ENCODE assay signal across 8 mouse cellular contexts in genomic region chr9:56994286-56995197, GRCm38 (mm10). TPM values are rescaled to one million over a fixed set of nuclear protein-coding genes. Genes with fewer than 3 reads are reported as not detected.
DNase-seq lines count a peak whose midpoint lies in the region; ATAC-seq lines count a peak whose summit lies in the region.

TSS of gene Ptpn9 (plus strand) at chr9:56994923.

- no peaks in the 10 kb centered on the region for H3K27me3 ChIP-seq in hindbrain, embryonic 15.5 days

- peak within 1 kb of the TSS; percentile 84 for H3K4me2 ChIP-seq in hindbrain, embryonic 15.5 days

- peaks cover 30% of the 10 kb centered on the region for H3K4me1 ChIP-seq in hindbrain, embryonic 15.5 days (replicated peaks)

- no peaks in the 10 kb centered on the region for H3K36me3 ChIP-seq in hindbrain, embryonic 15.5 days

- H3K9ac ChIP-seq in hindbrain, embryonic 15.5 days, result peak within 1 kb of the TSS; percentile 95

- H3K4me3 ChIP-seq in hindbrain, embryonic 15.5 days, result peak within 1 kb of the TSS; percentile 85

- peak within 1 kb of the TSS; percentile 91 for H3K27ac ChIP-seq in hindbrain, embryonic 15.5 days (replicated peaks)

- H3K9me3 ChIP-seq in hindbrain, embryonic 15.5 days, result no peaks in the 10 kb centered on the region

- peak; percentile 53 for ATAC-seq in activated CD4-positive, CD25-positive, alpha-beta regulatory T cell, adult 4 months
- peak; percentile 96 for ATAC-seq in hindbrain, embryonic 15.5 days (ENCODE audit: low FRiP score, low read depth)

- DNase-seq in cerebellum, postnatal 4 days (ENCODE audit: low spot score in 2 of 2), result peak; percentile 87 to 93
- peak; percentile 90 for DNase-seq in gastrocnemius, adult 18-20 months (ENCODE audit: low spot score)
- DNase-seq in layer of hippocampus, postnatal 36 days, result peak; percentile 86 to 90
- peak; percentile 92 for DNase-seq in lung, postnatal 36 days
- DNase-seq in retina, postnatal 1 day, result peak; percentile 95
- peak; percentile 67 for DNase-seq in urinary bladder, postnatal 10 days (ENCODE audit: low spot score)

- WGBS in hindbrain, embryonic 15.5 days, result 2% methylated on average over 62 of the region's 62 CpGs

RNA-seq across cellular contexts. Expression of gene Ptpn9, which starts in this region (rescaled TPM):
- 1 to 10 TPM; 3.5 to 4.1 TPM for polyA plus RNA-seq in activated CD4-positive, CD25-positive, alpha-beta regulatory T cell, adult 4 months (2017; shearing (Covaris generic))
- total RNA-seq in gastrocnemius, adult 18-20 months (2021), result 1 to 10 TPM; 3.3 to 4.7 TPM
- 25.4 and 30.1 TPM in 2 replicates for polyA plus RNA-seq in hindbrain, embryonic 15.5 days (2015; fragmentation: Nextera tagmentation; extraction: Ambion mirVana)
- 10 to 100 TPM; 30.4 to 31.7 TPM for total RNA-seq in layer of hippocampus, postnatal 36 days (2021)

Comparison
In these comparisons a context has a peak if more than half of its experiments do, and no peak if none do; other contexts are left out.
1. Peak in every context shown above with its lines: DNase-seq, ATAC-seq, H3K4me3 ChIP-seq and H3K27ac ChIP-seq.
2. RNA of gene Ptpn9 (total RNA-seq): 30.4 to 31.7 TPM in layer of hippocampus, postnatal 36 days; 3.3 to 4.7 TPM in gastrocnemius, adult 18-20 months; every median in the first group is over 4 times any median in the second.